Mouse (Mus musculus) skeletal muscle tissue, adult 2 months (tissue): ENCODE results near the gene Nxph2.
"Not testable (repeated sequence)": the region's sequence is repeated elsewhere in the genome, so short reads cannot be mapped to it uniquely, and the experiment has no call there.

Experiments used
- DNase-seq: peaks from one replicate; pipeline ENCODE4 v3.0.0-alpha.2; 2012; ENCODE audit warnings: low read depth, low spot score

Nxph2 gene

GRCm38 (mm10) chr2:23320746-23321585 lies at the start of gene Nxph2:
Gene Nxph2 (plus strand): TSS chr2:23321246.
- no peak for DNase-seq

- DNase-seq: not testable (repeated sequence)
These were observed 30.1 kb upstream of the Nxph2 start for GRCm38 (mm10) chr2:23290991-23291390.

GRCm38 (mm10) chr2:23314869-23315268 lies 6.2 kb upstream of the Nxph2 start:
- DNase-seq: no peak
